Mouse (Mus musculus) gastrocnemius, adult 2 months (tissue): ENCODE results near the gene Krt9. TPM values are rescaled to one million over a fixed set of nuclear protein-coding genes. Genes with fewer than 3 reads are reported as not detected.

Source experiments
- DNase-seq: peaks from one replicate; pipeline ENCODE4 v3.0.0; 2022
- H3K27ac ChIP-seq: fragments of 200-600 bp; 2 replicates; pipeline ENCODE4 v1.8.1; 2022; ENCODE audit warnings: mild to moderate bottlenecking
- H3K4me3 ChIP-seq: fragments of 200-600 bp; 2 replicates; pipeline ENCODE4 v1.8.1; 2022; ENCODE audit warnings: mild to moderate bottlenecking, moderate library complexity
- CTCF ChIP-seq: fragments of 200-600 bp; IDR thresholded peaks from 2 replicates; pipeline ENCODE4 v1.8.1; 2022; ENCODE audit warnings: antibody characterized with exemption, mild to moderate bottlenecking, moderate library complexity
- intact Hi-C: fragments of 180-260 bp; cut with DNase I; formaldehyde crosslinking; loops from one replicate; pipeline ENCODE4 v1.15.1; 2025
- total RNA-seq, 2 experiments: library from RNA; stranded (reverse); gene quantifications; 2 replicates each; pipeline ENCODE4 v1.2.3; 2021

The Krt9 gene
- total RNA-seq, 2 experiments from 2014 or later: not detected

GRCm38 (mm10) chr11:100145104-100145503 is 47.9 kb downstream of the Krt9 start:
- TF ChIP-seq CTCF: no peak
- intact Hi-C loops: no loop called here
- Histone ChIP-seq H3K4me3 (peak overlapping the region; percentile 41), H3K27ac (no peak overlapping the region)
- DNase-seq: no peak

GRCm38 (mm10) chr11:100140966-100141365 is 52.1 kb downstream of the Krt9 start:
- DNase-seq: peak; percentile 74
- Histone ChIP-seq H3K4me3 (no peak overlapping the region), H3K27ac (no peak overlapping the region)
- TF ChIP-seq CTCF: no peak; the same call in 1 of the 2 replicates
- intact Hi-C loops: no loop called here

- TF ChIP-seq CTCF: no peak
- Histone ChIP-seq H3K4me3 (no peak overlapping the region), H3K27ac (no peak overlapping the region)
- intact Hi-C loops: no loop called here
- DNase-seq: no peak
These were observed 53.7 kb downstream of the Krt9 start for GRCm38 (mm10) chr11:100139391-100139790.

GRCm38 (mm10) chr11:100138809-100139208 is 54.2 kb downstream of the Krt9 start:
- no peak for TF ChIP-seq CTCF
- intact Hi-C loops: no loop called here
- Histone ChIP-seq H3K4me3 (no peak overlapping the region), H3K27ac (no peak overlapping the region)
- DNase-seq: no peak

- intact Hi-C loops: no loop called here
- H3K4me3 ChIP-seq: no peak overlapping the region
- no peak for DNase-seq
- no peak for TF ChIP-seq CTCF
- no peak overlapping the region for H3K27ac ChIP-seq
These were observed 55.4 kb downstream of the Krt9 start for GRCm38 (mm10) chr11:100137693-100138092.

Other genes starting within 250 kb of the Krt9 start
- gene Krtap9-5, start 244.8 kb downstream of the Krt9 start, total RNA-seq: not detected
- gene Krtap29-1, start 214.2 kb downstream of the Krt9 start, total RNA-seq: not detected
- gene Krtap16-1, start 206.6 kb downstream of the Krt9 start, total RNA-seq: not detected
- not detected for gene Krtap17-1, start 199.3 kb downstream of the Krt9 start, total RNA-seq
- not detected for gene Krt33a, start 177.0 kb downstream of the Krt9 start, total RNA-seq
- gene Krt33b, start 163.4 kb downstream of the Krt9 start, total RNA-seq: not detected
- gene Krt34, start 151.7 kb downstream of the Krt9 start, total RNA-seq: not detected
- not detected for gene Krt31, start 142.7 kb downstream of the Krt9 start, total RNA-seq
- gene Krt32, start 105.0 kb downstream of the Krt9 start, total RNA-seq: not detected
- not detected for gene Krt35, start 97.0 kb downstream of the Krt9 start, total RNA-seq
- not detected for gene Krt36, start 87.6 kb downstream of the Krt9 start, total RNA-seq
- gene Krt13, start 71.7 kb downstream of the Krt9 start, total RNA-seq: not detected
- gene Krt15, start 57.3 kb downstream of the Krt9 start, total RNA-seq: not detected
- gene Krt19, start 44.6 kb downstream of the Krt9 start, total RNA-seq: under 1 TPM in 1 of 2 experiments, not detected in 1; 0.20 TPM
- not detected for gene Krt14, start 14.3 kb upstream of the Krt9 start, total RNA-seq
- gene Krt16, start 55.7 kb upstream of the Krt9 start, total RNA-seq: not detected
- gene Krt17, start 67.8 kb upstream of the Krt9 start, total RNA-seq: not detected
- not detected for gene Krt42, start 76.6 kb upstream of the Krt9 start, total RNA-seq
- gene Eif1, start 126.6 kb upstream of the Krt9 start, total RNA-seq: 1,000 to 10,000 TPM; 1,442 to 1,567 TPM
- gene Gast, start 141.2 kb upstream of the Krt9 start, total RNA-seq: not detected
- gene Hap1, start 162.9 kb upstream of the Krt9 start, total RNA-seq: under 1 TPM in 1 of 2 experiments, not detected in 1; 0.14 TPM
- gene Jup, start 204.5 kb upstream of the Krt9 start, total RNA-seq: 100 to 1,000 TPM in 1 of 2 experiments, 10 to 100 TPM in 1; 68.6 to 104 TPM
- 1 to 10 TPM; 2.0 to 4.6 TPM for gene P3h4, start 221.6 kb upstream of the Krt9 start, total RNA-seq
- gene Fkbp10, start 222.5 kb upstream of the Krt9 start, total RNA-seq: 1 to 10 TPM; 1.9 to 4.5 TPM
- gene Nt5c3b, start 248.6 kb upstream of the Krt9 start, total RNA-seq: 1 to 10 TPM; 6.6 to 8.8 TPM
- under 1 TPM; 0.23 to 0.39 TPM for gene Klhl10, start 248.7 kb upstream of the Krt9 start, total RNA-seq